Mouse (Mus musculus) MN1 (cell line): ENCODE data around the gene Azi2.

Experiments
- DNase-seq: peaks from one replicate; pipeline ENCODE4 v3.0.0-alpha.2; 2016; ENCODE audit warnings: low spot score

Azi2 gene

GRCm38 (mm10) chr9:118040218-118041021 lies at the start of gene Azi2:
Gene Azi2 (plus strand): TSS chr9:118040499.
- DNase-seq: peak; percentile 99

DNA sequence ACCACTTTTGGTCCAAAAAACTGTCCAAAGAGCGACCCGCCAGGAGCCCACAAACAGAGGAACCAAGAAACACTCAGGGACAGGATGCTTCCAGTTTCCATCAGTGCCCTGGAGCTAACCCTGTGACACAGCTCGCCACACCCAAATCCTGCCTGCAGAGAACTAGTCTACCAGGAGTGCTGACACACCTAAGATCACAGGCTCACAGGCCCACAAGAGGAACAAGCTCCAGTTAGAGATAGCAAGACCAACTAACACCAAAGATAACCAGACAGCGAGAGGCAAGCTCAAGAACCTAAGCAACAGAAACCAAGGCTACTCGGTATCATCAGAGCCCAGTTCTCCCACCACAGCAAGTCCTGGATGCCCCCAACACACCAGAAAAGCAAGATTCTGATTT lies 43.7 kb upstream of the Azi2 start:
- no peak for DNase-seq

DNA sequence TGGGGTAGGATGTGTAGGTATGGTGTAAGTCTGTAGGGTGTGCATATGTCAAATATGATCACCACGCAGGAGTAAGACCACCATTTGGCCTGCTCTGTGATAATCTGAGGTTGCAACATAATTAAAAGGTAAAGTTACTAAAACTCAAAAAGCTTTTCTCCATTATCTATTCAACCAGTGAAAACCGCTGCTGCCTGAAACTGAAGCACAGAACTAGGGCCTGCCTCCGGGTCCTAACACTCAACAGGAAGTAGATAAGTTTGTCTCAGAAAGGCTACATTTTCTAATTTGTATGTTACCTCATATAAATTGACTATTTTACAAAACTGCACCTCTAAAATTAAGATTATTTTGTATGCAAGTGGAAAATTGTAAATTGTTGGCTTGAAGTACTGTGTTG lies 38.8 kb upstream of the Azi2 start:
- DNase-seq: no peak

DNA sequence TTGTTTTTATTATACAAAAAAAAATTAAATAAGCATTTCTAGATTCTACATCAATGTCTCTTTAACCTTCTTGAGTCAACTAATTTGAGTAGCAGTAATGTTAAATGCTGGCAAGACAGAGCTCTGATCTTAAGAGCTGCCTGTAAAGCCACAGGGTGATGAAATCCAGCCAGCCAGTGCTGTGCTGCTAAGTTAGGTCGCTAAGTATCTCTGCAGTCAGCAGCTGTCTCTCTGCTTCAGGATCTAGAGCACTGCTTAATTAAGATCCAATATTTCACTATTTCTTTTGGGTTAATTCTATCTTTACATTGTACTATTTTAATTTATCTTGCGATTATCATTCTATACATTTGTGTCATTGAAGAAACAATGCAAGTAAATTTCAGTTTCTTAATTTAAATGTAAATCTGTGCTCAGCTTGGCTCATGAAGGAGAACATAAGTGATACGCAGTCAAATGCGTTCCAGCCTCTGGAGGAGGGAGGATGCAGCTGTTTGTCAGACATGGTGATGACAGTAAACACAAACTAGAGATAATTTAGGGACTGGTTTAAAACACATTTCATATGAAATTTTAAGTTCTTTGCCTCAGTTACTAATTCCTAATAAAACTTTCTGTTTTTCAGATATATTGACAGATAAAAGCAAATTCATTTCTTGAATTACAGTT lies 36.9 kb upstream of the Azi2 start:
- DNase-seq: no peak

DNA sequence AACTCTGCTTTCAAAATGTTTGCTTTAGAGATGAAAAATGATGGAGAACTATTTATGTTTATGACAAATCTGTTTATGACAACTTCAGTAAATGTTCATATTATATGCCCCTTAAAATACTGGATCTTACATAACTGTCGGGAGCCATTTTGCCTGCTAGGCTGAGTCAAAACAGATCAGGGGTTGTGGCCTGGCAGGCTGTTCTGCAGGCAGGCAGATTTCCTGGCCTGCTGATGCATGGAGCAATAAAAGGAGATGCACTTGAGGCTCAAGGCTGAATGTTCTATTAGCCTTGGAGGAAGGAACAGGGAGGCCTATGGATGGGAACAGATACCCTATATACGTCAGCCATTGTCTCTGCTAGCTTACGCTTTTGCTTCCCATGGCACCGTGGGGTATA lies 36.4 kb upstream of the Azi2 start:
- DNase-seq: no peak

DNA sequence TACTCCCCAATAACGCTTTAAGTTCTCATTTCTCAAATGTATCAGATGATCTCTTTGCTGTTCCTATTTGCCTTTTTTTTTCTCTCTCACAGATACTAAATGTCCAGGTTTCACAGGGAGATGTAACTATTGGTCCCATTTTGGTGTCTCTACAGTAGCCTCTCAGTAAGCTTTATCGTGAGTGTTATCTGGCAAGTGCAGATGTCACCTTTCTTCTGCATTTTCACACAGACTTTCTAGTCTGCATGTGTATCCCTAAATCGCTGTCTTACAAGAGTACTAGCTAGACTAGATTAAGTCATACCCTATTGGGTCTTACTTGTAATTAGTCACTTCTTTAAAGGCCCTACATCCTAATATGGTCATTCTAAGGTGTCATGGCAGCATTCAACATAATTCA lies 27.4 kb upstream of the Azi2 start:
- DNase-seq: no peak

DNA sequence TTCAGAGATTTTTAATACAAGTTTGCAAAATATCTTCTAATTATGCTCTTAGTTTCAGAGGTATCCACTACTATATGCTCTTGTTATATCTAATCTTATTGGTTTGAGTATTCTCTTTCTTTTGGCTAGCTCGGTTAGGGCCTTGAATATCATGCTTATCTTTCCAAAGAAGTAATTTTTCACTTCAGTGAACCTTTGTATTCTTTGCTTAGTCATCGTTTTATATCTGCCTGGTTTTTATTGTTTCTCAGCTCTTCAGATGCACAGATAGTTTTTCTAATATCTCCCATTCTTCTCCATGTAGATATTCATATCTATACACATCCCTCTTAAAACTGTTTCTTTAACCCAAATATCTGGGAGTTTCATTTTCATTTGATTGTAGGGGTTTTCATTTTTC lies 15.3 kb upstream of the Azi2 start:
- DNase-seq: no peak

GRCm38 (mm10) chr9:118029490-118029889 lies 10.8 kb upstream of the Azi2 start:
- DNase-seq: no peak

GRCm38 (mm10) chr9:118030252-118030651 lies 10.0 kb upstream of the Azi2 start:
- no peak for DNase-seq

DNA sequence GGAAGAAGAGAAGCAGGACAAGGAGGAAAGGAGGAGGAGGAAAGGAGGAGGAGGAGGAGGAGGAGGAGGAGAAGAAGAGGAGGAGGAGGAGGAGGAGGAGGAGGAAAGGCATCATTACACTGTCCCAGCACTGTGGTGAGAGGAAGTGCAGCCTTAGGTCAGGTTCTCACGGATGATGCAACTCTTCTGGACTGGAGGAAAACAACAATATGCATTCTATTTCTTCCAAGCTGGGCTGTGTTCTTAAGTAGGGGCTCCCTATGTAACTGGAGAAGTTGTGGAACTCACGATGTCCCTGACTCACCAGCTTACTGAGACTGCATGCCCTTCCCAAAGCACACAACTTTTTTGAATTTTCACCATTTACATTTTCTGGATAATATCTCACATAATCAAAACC lies 8.6 kb upstream of the Azi2 start:
- peak; percentile 14 for DNase-seq

DNA sequence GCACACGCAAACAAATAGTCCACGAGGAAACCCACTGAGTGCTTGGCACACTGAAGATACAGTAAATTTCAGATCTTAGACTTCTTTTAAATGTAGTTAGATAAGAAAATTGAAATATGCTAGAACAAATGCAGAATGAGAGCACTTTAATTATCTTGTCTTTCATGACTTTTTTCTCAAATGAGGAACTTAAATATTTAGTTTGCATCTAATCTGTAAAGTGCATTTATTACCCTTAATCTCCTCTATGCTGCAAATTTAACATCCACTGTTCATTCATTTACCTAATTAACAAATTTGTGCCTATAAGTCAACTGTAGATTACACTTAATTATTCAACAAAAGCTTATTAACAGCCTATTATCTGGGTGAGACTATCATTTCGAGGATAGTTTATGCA lies 5.3 kb upstream of the Azi2 start:
- no peak for DNase-seq

DNA sequence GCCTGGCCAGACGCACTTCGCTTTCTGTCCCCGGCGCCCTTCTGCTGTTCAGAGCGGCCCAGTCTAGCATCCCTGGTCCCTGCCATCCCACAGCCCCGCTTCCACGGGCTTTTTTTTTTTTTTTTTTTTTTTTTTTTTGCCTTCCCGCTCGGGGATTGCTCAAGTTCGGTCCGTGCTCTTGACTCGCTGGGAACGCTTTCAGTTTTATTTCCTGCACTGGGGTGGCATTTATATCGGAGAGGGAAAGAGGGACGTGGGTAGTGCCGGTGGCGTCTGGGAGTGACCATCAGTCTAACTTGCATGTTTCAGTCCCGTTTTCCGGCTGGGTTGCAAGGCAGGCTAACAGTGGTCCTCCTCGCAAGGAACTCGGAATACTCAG lies 712 bp downstream of the Azi2 start:
- no peak for DNase-seq

DNA sequence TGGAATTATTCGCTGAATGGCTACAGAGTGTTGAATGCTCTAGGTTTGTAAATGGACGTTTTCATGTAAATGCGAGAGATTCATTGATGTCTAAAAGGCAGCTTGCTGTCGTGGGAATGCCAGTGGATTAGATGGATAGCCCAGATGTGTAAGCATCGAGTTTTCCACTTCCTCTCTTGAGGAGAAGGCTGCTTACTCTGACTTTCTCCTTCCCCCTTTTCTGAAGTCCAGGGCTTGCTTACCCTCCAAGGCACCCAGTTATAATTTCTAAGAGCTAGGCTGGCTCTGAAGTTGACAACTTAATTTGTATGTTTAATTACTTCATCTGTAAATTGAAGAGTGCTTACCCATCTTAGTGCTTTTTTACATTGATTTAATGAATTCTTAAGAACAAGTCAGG lies 1.3 kb downstream of the Azi2 start:
- peak; percentile 19 for DNase-seq

DNA sequence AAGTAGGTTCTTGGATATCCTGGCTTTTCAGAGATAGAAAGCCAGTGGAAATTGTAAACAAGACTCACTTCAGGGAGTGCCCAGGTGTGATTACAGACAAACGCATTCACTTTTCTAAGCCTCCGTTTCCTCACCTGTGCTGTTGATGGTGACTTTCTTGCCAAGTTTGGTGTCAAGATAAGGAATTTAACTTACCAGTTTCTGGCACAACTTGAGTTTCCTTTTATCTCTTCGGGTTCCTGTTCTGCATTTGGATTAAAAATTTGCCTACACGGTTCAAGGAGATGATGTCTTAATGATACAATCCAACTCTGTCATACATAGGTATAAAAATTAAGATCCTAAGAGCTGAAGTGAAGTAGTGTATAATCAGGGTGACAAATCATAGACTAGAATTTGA lies 2.4 kb downstream of the Azi2 start:
- DNase-seq: no peak

DNA sequence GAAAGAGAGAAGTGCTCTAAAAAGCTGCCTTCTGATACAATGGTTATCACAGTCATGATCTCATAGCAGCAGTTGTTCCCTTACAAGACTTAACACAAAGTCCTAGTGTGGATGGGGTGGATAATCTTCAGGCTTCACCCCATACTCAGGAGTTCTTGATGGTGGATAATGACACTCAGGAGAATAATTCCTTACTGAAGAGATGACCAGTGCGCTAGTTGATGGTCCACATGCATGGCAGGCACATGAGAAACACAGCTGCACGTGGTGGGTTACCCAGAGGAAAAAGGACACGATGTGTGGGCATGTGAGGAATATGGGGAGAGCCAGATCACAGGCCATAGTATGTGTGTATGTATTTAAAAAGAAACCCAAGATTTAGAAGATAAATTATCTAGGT lies 3.3 kb downstream of the Azi2 start:
- DNase-seq: no peak

DNA sequence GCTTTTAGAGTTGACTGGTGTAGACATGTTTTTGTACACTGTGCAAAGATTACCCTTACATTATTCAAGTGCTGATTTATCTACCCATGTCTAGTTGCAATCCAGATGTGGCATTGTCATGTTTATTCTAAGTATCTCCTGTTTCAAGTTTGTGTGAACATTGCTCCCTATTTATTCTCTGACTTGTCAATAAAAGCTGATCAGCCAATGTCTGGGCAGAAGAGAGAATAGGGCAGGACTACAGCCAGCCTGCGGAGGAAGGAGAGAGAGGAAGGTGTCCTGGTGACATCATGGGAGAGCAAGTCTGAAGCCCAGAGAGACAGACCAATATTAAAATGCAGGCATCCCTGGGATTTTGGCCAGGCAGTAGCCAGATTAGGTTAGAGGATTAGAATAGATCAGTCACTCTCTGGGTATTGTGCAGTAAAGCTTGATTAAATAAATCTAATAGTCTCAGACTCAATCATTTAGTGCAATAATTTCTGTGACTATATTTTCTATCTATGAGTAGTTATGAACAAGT lies 4.8 kb downstream of the Azi2 start:
- DNase-seq: no peak

DNA sequence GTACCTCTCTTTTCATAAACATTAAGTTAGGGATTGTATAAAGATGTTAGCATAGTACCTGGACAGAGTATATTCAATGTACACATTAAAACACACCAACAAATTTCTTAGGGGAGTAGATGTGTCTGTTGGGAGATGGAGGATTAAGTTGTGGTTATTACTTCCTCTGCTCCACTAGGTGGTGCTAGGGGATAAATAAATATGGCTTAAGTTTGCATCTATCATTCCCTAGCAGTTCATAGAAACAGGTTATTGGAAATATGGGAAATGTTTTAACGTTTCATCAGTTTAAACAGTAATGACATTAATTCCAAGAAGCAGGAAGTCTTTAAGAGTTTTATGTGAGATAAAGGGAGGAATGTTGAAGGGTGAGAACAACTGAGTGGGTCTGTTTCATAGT lies 13.0 kb downstream of the Azi2 start:
- DNase-seq: peak; percentile 47

DNA sequence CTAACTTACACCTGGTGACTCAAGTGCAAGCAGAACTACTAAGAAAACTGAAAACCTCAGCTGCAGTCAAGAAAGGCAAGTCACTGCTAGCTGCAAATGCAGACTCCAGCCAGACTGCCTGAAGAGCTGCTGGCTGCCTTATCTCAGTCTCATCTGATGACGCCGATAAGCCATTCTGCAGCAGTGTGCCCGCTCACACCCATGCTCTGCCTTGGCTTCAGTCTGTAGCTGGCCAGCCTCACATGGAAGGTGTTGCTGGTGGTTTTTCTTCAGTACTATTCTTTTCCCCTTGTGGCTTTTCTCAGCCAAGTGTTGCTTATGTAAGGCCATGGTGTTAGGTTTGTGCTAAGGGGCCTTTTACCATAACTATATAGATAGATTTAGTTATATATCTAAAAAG lies 18.8 kb downstream of the Azi2 start:
- DNase-seq: no peak

- no peak for DNase-seq
These were observed 30.1 kb downstream of the Azi2 start for GRCm38 (mm10) chr9:118070442-118070841.

GRCm38 (mm10) chr9:118071337-118071736 lies 31.0 kb downstream of the Azi2 start:
- no peak for DNase-seq

- DNase-seq: no peak
These were observed 31.8 kb downstream of the Azi2 start for GRCm38 (mm10) chr9:118072101-118072500.

- DNase-seq: no peak
These were observed 33.1 kb downstream of the Azi2 start for GRCm38 (mm10) chr9:118073358-118073757.

DNA sequence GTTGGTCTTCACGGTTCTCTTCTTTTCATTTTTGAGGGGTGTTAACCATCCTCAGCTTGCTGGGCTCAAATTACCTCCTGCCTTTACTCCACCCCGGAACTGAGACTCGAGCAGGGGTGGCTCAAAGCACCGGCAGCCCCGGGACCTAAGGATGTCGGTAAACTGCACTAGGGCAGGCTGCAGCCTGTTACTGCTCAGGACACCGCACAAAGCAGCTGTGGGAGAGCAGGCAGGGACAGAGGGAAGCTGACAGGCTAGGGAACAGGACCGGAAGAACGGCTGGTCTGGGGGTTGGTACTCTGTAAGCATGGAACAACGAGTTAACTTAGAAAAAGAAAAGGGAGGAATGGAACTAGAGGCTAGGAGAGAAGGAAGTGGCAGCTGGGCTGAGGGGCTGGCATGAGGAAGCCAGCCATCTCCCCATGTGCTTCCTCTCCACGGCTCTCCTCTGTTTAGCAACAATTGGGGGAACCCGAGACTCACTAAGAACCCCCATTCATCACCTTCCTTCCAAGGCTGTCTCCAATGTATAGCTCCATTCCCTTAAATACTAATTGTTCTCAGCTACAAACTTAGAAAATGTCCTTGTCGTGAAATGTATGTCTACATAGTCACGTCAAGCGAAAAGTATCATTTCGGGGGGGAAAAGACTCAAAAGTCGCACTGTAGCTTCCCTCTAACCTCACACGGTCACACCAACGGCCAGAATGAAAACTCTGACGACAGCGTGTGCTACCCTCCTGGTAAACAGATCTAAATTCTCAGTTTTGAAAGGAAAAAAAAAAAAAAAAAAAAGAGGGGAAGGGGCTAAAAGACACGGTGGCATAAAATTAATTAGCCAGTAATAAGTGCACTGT lies 42.5 kb downstream of the Azi2 start:
- DNase-seq: no peak
